Mouse (Mus musculus) megakaryocyte-erythroid progenitor cell, adult 5 weeks (primary cell): ENCODE measurements around the gene Alg14. TPM values are rescaled to one million over a fixed set of nuclear protein-coding genes. Genes with fewer than 3 reads are reported as not detected.

Experiments
- polyA plus RNA-seq: library from polyadenylated mRNA; stranded (reverse); fragments of >175 nt; gene quantifications from 2 replicates; pipeline ENCODE4 v1.2.3, GENCODE M21; 2012

Gene Alg14
- polyA plus RNA-seq = 3.5 and 7.4 TPM in 2 replicates

DNA sequence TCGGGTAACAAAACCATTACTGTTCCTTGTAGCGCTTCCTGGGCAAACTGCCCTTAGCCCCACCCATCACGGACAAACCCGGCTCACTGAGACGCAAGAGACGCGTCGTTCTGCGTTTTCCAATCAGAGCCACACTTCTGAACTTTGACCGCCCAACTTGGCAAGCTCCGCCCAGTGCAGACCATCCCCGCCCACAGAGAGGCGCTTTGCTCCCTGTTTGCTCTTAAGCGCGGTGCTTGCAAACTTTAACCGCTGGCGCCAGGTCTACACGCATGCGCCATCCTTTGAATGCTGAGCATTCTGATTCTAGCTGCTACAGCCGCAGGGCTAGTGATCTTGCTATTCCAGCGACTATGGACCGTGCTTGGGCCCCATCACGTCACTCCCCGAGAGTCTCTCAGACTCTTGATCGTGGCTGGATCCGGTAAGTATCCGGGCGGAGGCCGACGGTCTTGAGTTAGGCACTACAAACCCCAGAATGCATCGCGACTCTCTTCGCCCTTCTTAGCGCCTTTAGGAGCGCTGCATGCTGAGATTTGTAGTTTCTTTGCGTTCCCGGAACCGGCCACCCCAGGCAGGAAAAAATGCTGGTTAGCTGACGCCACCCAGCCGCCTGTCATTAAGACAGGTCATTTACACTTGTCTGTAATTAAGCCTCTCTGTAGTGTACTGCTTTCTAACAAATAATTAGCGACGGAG, at the start of gene Alg14:
Gene Alg14 (plus strand): TSS at position 214 of the 699 bp plus-strand sequence.

DNA sequence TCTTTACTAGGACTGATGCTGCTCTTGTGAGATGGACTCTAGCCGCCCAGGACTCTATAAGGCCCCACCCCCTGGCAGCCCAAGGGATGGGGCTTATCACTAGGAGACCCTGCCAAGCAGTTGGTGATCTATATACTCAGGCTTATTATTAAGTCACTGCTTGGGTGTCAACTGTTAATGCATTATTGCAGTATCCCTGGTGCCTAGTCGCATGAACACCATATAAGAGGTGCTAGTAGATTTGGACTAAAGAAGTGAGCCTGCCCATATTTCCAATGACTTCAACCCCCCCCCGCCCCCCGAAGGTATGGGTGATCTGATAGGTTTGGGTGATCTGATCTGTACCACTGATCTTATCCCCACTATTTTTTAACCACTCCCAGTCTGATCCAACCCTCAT, 8.6 kb upstream of the Alg14 start, which contains the start of gene Tmem56:
Gene Tmem56 (minus strand): TSS at position 101 of the 400 bp plus-strand sequence.

Other genes with a start within 250 kb of the Alg14 start
- gene Rwdd3, start 120.1 kb upstream of the Alg14 start, polyA plus RNA-seq = 0.53 TPM in 2 replicates
- gene Tmem56, start 8.7 kb upstream of the Alg14 start, polyA plus RNA-seq = 1.1 and 1.3 TPM in 2 replicates
- 21.4 and 22.2 TPM in 2 replicates for gene Cnn3, start 134.7 kb downstream of the Alg14 start, polyA plus RNA-seq
- gene Slc44a3, start 240.6 kb downstream of the Alg14 start, polyA plus RNA-seq = not detected in 2 replicates